Mouse (Mus musculus): ENCODE measurements around the gene Nme7. TPM values are rescaled to one million over a fixed set of nuclear protein-coding genes. Genes with fewer than 3 reads are reported as not detected.
A peak's percentile ranks its signal among the peaks of the same experiment; 100 is the strongest.

Nme7 gene
- polyA plus RNA-seq, 1 experiment, result 5.1 TPM

- TF ChIP-seq FLI1 (IDR thresholded peaks at IDR 0.05; ENCODE audit: low read length) (no peak), GATA1 (IDR thresholded peaks at IDR 0.05; ENCODE audit: borderline replicate concordance, low read length) (no peak)
- Histone ChIP-seq H3K36me3 (replicated peaks; ENCODE audit: low read length) (no peaks in the 10 kb centered on the region), H3K4me1 (peaks cover 25% of the 10 kb centered on the region), H3K27me3 (replicated peaks) (peaks cover 74% of the 10 kb centered on the region), H3K9me3 (no peaks in the 10 kb centered on the region; the same call in 1 of the 2 replicates), H3K4me3 (replicated peaks) (peak overlapping the region; percentile 90)
Measured at GRCm38 (mm10) chr1:164459127-164459905, 155.4 kb downstream of the Nme7 start.

- TF ChIP-seq FLI1 (IDR thresholded peaks at IDR 0.05; ENCODE audit: low read length) (no peak), GATA1 (IDR thresholded peaks at IDR 0.05; ENCODE audit: borderline replicate concordance, low read length) (no peak)
- Histone ChIP-seq H3K9me3 (no peaks in the 10 kb centered on the region; the same call in 1 of the 2 replicates), H3K27me3 (replicated peaks) (peaks cover 63% of the 10 kb centered on the region)
Measured at GRCm38 (mm10) chr1:164460921-164461697, 157.2 kb downstream of the Nme7 start.

GRCm38 (mm10) chr1:164461726-164462125 is 157.8 kb downstream of the Nme7 start:
- H3K27me3 ChIP-seq (replicated peaks), result peaks cover 60% of the 10 kb centered on the region
- no peak overlapping the region for H3K4me3 ChIP-seq (replicated peaks)
- H3K9me3 ChIP-seq, result no peaks in the 10 kb centered on the region; the same call in 1 of the 2 replicates
- H3K36me3 ChIP-seq (replicated peaks; ENCODE audit: low read length), result no peaks in the 10 kb centered on the region
- TF ChIP-seq GATA1 (IDR thresholded peaks at IDR 0.05; ENCODE audit: borderline replicate concordance, low read length), result no peak
- no peak for TF ChIP-seq FLI1 (IDR thresholded peaks at IDR 0.05; ENCODE audit: low read length)
- peaks cover 25% of the 10 kb centered on the region for H3K4me1 ChIP-seq

More at GRCm38 (mm10) chr1:164460921-164461697, 157.2 kb downstream of the Nme7 start:
- peaks cover 25% of the 10 kb centered on the region for H3K4me1 ChIP-seq
- H3K4me3 ChIP-seq (replicated peaks), result no peak overlapping the region
- no peaks in the 10 kb centered on the region for H3K36me3 ChIP-seq (replicated peaks; ENCODE audit: low read length)

GRCm38 (mm10) chr1:164467406-164467805 is 163.5 kb downstream of the Nme7 start:
- no peak for TF ChIP-seq GATA1 (IDR thresholded peaks at IDR 0.05; ENCODE audit: borderline replicate concordance, low read length)
- TF ChIP-seq FLI1 (IDR thresholded peaks at IDR 0.05; ENCODE audit: low read length), result no peak
- Histone ChIP-seq H3K36me3 (replicated peaks; ENCODE audit: low read length) (no peaks in the 10 kb centered on the region), H3K9me3 (0 out of 2 replicates have a peak, but pooled peaks cover 3% of the 10 kb centered on the region), H3K4me3 (replicated peaks) (no peak overlapping the region), H3K4me1 (no peaks in the 10 kb centered on the region), H3K27me3 (replicated peaks) (peaks cover 24% of the 10 kb centered on the region)

GRCm38 (mm10) chr1:164468329-164468728 is 164.4 kb downstream of the Nme7 start:
- TF ChIP-seq FLI1 (IDR thresholded peaks at IDR 0.05; ENCODE audit: low read length), result no peak
- TF ChIP-seq GATA1 (IDR thresholded peaks at IDR 0.05; ENCODE audit: borderline replicate concordance, low read length), result no peak
- Histone ChIP-seq H3K4me3 (replicated peaks) (no peak overlapping the region), H3K36me3 (replicated peaks; ENCODE audit: low read length) (no peaks in the 10 kb centered on the region), H3K4me1 (no peaks in the 10 kb centered on the region), H3K27me3 (replicated peaks) (peaks cover 24% of the 10 kb centered on the region), H3K9me3 (0 out of 2 replicates have a peak, but pooled peaks cover 3% of the 10 kb centered on the region)

- 0 out of 2 replicates have a peak, but pooled peaks cover 3% of the 10 kb centered on the region for H3K9me3 ChIP-seq
- no peak for TF ChIP-seq GATA1 (IDR thresholded peaks at IDR 0.05; ENCODE audit: borderline replicate concordance, low read length)
- TF ChIP-seq FLI1 (IDR thresholded peaks at IDR 0.05; ENCODE audit: low read length), result no peak
- no peak overlapping the region for H3K4me3 ChIP-seq (replicated peaks)
- no peaks in the 10 kb centered on the region for H3K4me1 ChIP-seq
- H3K36me3 ChIP-seq (replicated peaks; ENCODE audit: low read length), result no peaks in the 10 kb centered on the region
- H3K27me3 ChIP-seq (replicated peaks), result peaks cover 20% of the 10 kb centered on the region
Measured at GRCm38 (mm10) chr1:164470985-164471384, 167.1 kb downstream of the Nme7 start.

- Histone ChIP-seq H3K4me1 (no peaks in the 10 kb centered on the region), H3K4me3 (replicated peaks) (no peak overlapping the region), H3K36me3 (replicated peaks; ENCODE audit: low read length) (no peaks in the 10 kb centered on the region), H3K9me3 (0 out of 2 replicates have a peak, but pooled peaks cover 3% of the 10 kb centered on the region), H3K27me3 (replicated peaks) (peaks cover 17% of the 10 kb centered on the region)
- no peak for TF ChIP-seq FLI1 (IDR thresholded peaks at IDR 0.05; ENCODE audit: low read length)
- TF ChIP-seq GATA1 (IDR thresholded peaks at IDR 0.05; ENCODE audit: borderline replicate concordance, low read length), result no peak
Measured at GRCm38 (mm10) chr1:164471632-164472031, 167.7 kb downstream of the Nme7 start.

GRCm38 (mm10) chr1:164473398-164473797 is 169.5 kb downstream of the Nme7 start:
- Histone ChIP-seq H3K27me3 (replicated peaks) (peaks cover 12% of the 10 kb centered on the region), H3K4me3 (replicated peaks) (no peak overlapping the region), H3K4me1 (no peaks in the 10 kb centered on the region), H3K9me3 (no peaks in the 10 kb centered on the region), H3K36me3 (replicated peaks; ENCODE audit: low read length) (no peaks in the 10 kb centered on the region)
- TF ChIP-seq GATA1 (IDR thresholded peaks at IDR 0.05; ENCODE audit: borderline replicate concordance, low read length), result no peak
- TF ChIP-seq FLI1 (IDR thresholded peaks at IDR 0.05; ENCODE audit: low read length), result no peak

GRCm38 (mm10) chr1:164474310-164474709 is 170.4 kb downstream of the Nme7 start:
- H3K4me3 ChIP-seq (replicated peaks), result no peak overlapping the region
- no peaks in the 10 kb centered on the region for H3K4me1 ChIP-seq
- no peaks in the 10 kb centered on the region for H3K36me3 ChIP-seq (replicated peaks; ENCODE audit: low read length)
- no peak for TF ChIP-seq GATA1 (IDR thresholded peaks at IDR 0.05; ENCODE audit: borderline replicate concordance, low read length)
- no peak for TF ChIP-seq FLI1 (IDR thresholded peaks at IDR 0.05; ENCODE audit: low read length)
- peaks cover 9% of the 10 kb centered on the region for H3K27me3 ChIP-seq (replicated peaks)
- no peaks in the 10 kb centered on the region for H3K9me3 ChIP-seq
